Comparison of ENCODE assay signal across 18 mouse cellular contexts in the genomic region with DNA sequence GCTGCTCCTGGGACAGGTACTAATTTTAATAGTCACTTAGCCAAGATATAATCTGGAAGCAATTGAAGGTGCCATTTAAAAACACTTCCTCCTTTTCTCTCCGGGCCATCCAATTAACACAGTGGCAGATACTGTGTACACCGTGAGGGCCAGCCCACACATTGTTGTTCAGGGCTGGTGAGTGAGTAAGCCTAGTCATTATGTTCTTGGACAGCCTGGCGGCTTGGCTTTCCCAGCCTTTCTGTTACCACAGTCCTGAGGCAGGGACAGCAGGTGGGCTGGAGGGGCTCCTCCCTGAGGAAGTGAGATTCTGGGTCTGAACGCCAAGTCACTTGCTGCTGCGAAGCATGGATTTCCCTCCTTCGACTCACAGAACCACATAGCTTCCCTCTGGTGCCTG. TPM values are rescaled to one million over a fixed set of nuclear protein-coding genes. Genes with fewer than 3 reads are reported as not detected.
DNase-seq lines count a peak whose midpoint lies in the region; ATAC-seq and TF ChIP-seq lines count a peak whose summit lies in the region.
"Had no signal": no experiment of that assay in that cellular context is flagged by ENCODE, and none has a peak within 500 bp of the region (broad histone marks: within the 10 kb centered on the region; RNA-seq: fewer than 3 reads in every experiment).

No protein-coding gene starts in this region.

- H3K4me3 ChIP-seq in layer of hippocampus, adult 2 months: no peak overlapping the region
- H3K4me3 ChIP-seq: erythroblast, embryonic 14.5 days; heart, embryonic 12.5 days; hindbrain, embryonic 15.5 days; limb, embryonic 15.5 days; midbrain, embryonic 12.5 days had no signal

- TF ChIP-seq POLR2A in brain, embryonic 14.5 days (IDR thresholded peaks at IDR 0.05; ENCODE audit: borderline replicate concordance, extremely low read depth, insufficient read depth, insufficient read length, poor library complexity, severe bottlenecking): no peak

- ATAC-seq in cerebellum, adult (ENCODE audit: insufficient number of reproducible peaks, low FRiP score, low TSS enrichment): no peak
- peak; percentile 28; the same call in 1 of the 2 replicates for ATAC-seq in neutrophil, adult 5-6 weeks (ENCODE audit: extremely low read depth, insufficient number of reproducible peaks, low FRiP score, poor library complexity, severe bottlenecking)

- TF ChIP-seq CTCF in layer of hippocampus, adult 2 months (conservative IDR thresholded peaks at IDR 0.05): no peak
- TF ChIP-seq CTCF in brain, embryonic 14.5 days (IDR thresholded peaks at IDR 0.05; ENCODE audit: borderline replicate concordance, extremely low read depth, insufficient read depth, insufficient read length): no peak

- peak; percentile 18 to 27 for DNase-seq in cerebellum, postnatal 25 days
- peak; percentile 40 to 50 for DNase-seq in layer of hippocampus, adult 2 months (ENCODE audit: low spot score in 2 of 2)
- DNase-seq in layer of hippocampus, adult 9-10 months (ENCODE audit: low spot score): no peak
- DNase-seq in brain, embryonic 14.5 days (ENCODE audit: low read depth): peak; percentile 36
- DNase-seq in adrenal gland, postnatal 25 days: no peak
- no peak for DNase-seq in embryo, embryonic 10 days (ENCODE audit: low spot score)
- DNase-seq: gastrocnemius, postnatal 10 days; right cerebral cortex, adult 18-20 months; thymus, postnatal 25 days had no signal

- H3K27ac ChIP-seq in layer of hippocampus, adult 2 months: peak overlapping the region; percentile 28; the same call in 1 of the 2 replicates
- H3K27ac ChIP-seq: hindbrain, embryonic 15.5 days; kidney, postnatal 0 days; limb, embryonic 15.5 days; midbrain, embryonic 12.5 days had no signal

RNA-seq across cellular contexts. Expression of gene Ppp1cc, which starts 21.6 kb away (rescaled TPM):
- total RNA-seq in layer of hippocampus, adult 2 months (2021): 100 to 1,000 TPM; 223 to 228 TPM
- 270 and 345 TPM in 2 replicates for polyA plus RNA-seq in brain, embryonic 14.5 days (2012; rRNA removed)
- total RNA-seq in neutrophil, adult 5-6 weeks (2017): 282 and 304 TPM in 2 replicates
- total RNA-seq in adrenal gland, postnatal 25 days (2021): 182 and 186 TPM in 2 replicates

RNA-seq across cellular contexts. Expression of gene Hvcn1, which starts 26.9 kb away (rescaled TPM):
- 1 to 10 TPM; 2.6 to 3.0 TPM for total RNA-seq in layer of hippocampus, adult 2 months (2021)
- 2.3 and 2.4 TPM in 2 replicates for polyA plus RNA-seq in brain, embryonic 14.5 days (2012; rRNA removed)
- 256 TPM in 2 replicates for total RNA-seq in neutrophil, adult 5-6 weeks (2017)
- total RNA-seq in adrenal gland, postnatal 25 days (2021): 0.81 and 1.9 TPM in 2 replicates

RNA-seq across cellular contexts. Expression of gene Ccdc63, which starts 39.0 kb away (rescaled TPM):
- total RNA-seq in layer of hippocampus, adult 2 months (2021): 1 to 10 TPM in 1 of 2 experiments, under 1 TPM in 1; 0.39 to 1.2 TPM
- polyA plus RNA-seq in brain, embryonic 14.5 days (2012; rRNA removed): 0.07 and 0.24 TPM in 2 replicates
- total RNA-seq in neutrophil, adult 5-6 weeks (2017): 1.1 and 2.0 TPM in 2 replicates
- total RNA-seq in adrenal gland, postnatal 25 days (2021): not detected in 2 replicates
- total RNA-seq: gastrocnemius, postnatal 10 days had no signal
- polyA plus RNA-seq: erythroblast, embryonic 14.5 days; hindbrain, embryonic 15.5 days; kidney, postnatal 0 days; midbrain, embryonic 12.5 days; neural tube, embryonic 11.5 days had no signal

Comparison
In these comparisons a context has a peak if more than half of its experiments do, and no peak if none do; other contexts are left out.
1. DNase-seq: peak in cerebellum, postnatal 25 days (2 of 2), layer of hippocampus, adult 2 months (2 of 2) and brain, embryonic 14.5 days (single experiment); none in layer of hippocampus, adult 9-10 months (single experiment), adrenal gland, postnatal 25 days (single experiment) and embryo, embryonic 10 days (single experiment).
2. RNA of gene Hvcn1, which starts 26.9 kb away (total RNA-seq): 256 TPM in neutrophil, adult 5-6 weeks; 2.6 to 3.0 TPM in layer of hippocampus, adult 2 months and 0.81 to 1.9 TPM in adrenal gland, postnatal 25 days; every median in the first group is over 10 times any median in the second.